Mouse (Mus musculus) midbrain, embryonic 13.5 days (tissue): ENCODE measurements around the gene Erbin. TPM values are rescaled to one million over a fixed set of nuclear protein-coding genes. Genes with fewer than 3 reads are reported as not detected.
A peak's percentile ranks its signal among the peaks of the same experiment; 100 is the strongest.

Experiments used
- ATAC-seq: fragments of 200-750 bp; cut with Nextera tagmentation; 2 replicates; pipeline ENCODE4 v1.8.0; 2017; ENCODE audit warnings: mild to moderate bottlenecking, moderate TSS enrichment, moderate library complexity
- H3K27ac ChIP-seq: fragments of 300-500 bp; sonication (generic); 2 replicates; pipeline ENCODE4 v1.5.1; 2015; ENCODE audit warnings: inconsistent platforms, mild to moderate bottlenecking, moderate library complexity
- H3K27me3 ChIP-seq: fragments of 300-500 bp; sonication (generic); 2 replicates; pipeline ENCODE4 v1.6.1; 2015; ENCODE audit warnings: mild to moderate bottlenecking, inconsistent platforms
- H3K36me3 ChIP-seq: fragments of 300-500 bp; sonication (generic); 2 replicates; pipeline ENCODE4 v1.6.1; 2015; ENCODE audit warnings: mild to moderate bottlenecking, inconsistent platforms
- H3K4me1 ChIP-seq: fragments of 300-500 bp; sonication (generic); replicated peaks from 2 replicates; pipeline ENCODE4 v1.6.1; 2015; ENCODE audit warnings: inconsistent platforms
- H3K4me2 ChIP-seq: fragments of 300-500 bp; sonication (generic); replicated peaks from 2 replicates; pipeline ENCODE4 v1.6.1; 2015; ENCODE audit warnings: moderate library complexity, mild to moderate bottlenecking, inconsistent platforms
- H3K4me3 ChIP-seq: fragments of 300-500 bp; sonication (generic); replicated peaks from 2 replicates; pipeline ENCODE4 v1.5.1; 2015; ENCODE audit warnings: mild to moderate bottlenecking, inconsistent platforms
- H3K9ac ChIP-seq: fragments of 300-500 bp; sonication (generic); replicated peaks from 2 replicates; pipeline ENCODE4 v1.6.1; 2015; ENCODE audit warnings: mild to moderate bottlenecking, inconsistent platforms
- H3K9me3 ChIP-seq: fragments of 300-500 bp; sonication (generic); 2 replicates; pipeline ENCODE4 v1.6.1; 2016; ENCODE audit warnings: mild to moderate bottlenecking, inconsistent platforms
- WGBS: fragments of 180-500 bp; shearing (Covaris S2); methylation state at CpG from one replicate; pipeline ENCODE4 v1.1.7; 2015; 5-methylcytosine and 5-hydroxymethylcytosine counted together
- polyA plus RNA-seq: library from polyadenylated mRNA; unstranded; fragments of >200 nt; fragmentation: Nextera tagmentation; extraction: Ambion mirVana; gene quantifications from 2 replicates; pipeline ENCODE4 v1.2.1, GENCODE M21; 2015

Erbin gene
- 12.0 and 12.2 TPM in 2 replicates for polyA plus RNA-seq

DNA sequence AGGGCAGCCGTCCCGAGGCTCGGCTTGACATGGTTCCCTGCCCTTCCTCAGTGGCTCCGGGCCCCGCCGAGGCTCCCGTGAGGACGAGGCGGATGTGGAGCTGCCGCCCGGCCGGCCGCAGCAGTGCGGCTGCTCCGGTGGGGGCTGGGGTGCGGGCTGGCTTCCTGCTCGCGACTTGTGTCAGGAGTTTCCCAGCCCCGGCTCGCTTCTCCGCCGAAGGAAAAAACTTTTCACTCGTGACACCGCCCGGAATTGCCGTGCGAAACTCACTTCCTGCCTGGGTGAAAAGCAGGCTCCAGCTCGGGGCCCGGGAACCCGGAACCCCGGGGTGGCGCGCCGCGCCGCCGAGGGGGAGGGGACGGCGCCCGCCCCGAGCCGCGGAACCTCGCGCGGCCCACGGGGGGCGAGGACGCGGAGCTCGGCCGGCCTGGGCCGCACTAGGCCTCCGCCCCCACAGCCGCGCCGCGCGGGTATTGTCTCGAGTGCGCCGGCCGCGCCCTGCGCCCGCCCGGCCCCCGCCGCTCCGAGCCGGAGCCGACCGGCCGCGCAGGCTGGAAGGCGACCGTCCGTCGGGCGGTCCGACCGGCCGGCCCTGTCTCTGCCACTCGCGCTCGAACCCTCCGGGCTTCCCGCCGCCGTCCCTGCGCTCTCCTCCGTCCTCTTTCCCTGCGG, at the start of gene Erbin:
Gene Erbin, minus strand, starts transcription at position 254 of the 672 bp plus-strand sequence.
- Histone ChIP-seq H3K4me1 (peaks cover 37% of the 10 kb centered on the region), H3K27ac (peak within 1 kb of the TSS; percentile 100), H3K36me3 (no peaks in the 10 kb centered on the region), H3K9ac (peak within 1 kb of the TSS; percentile 98), H3K9me3 (no peaks in the 10 kb centered on the region), H3K4me2 (peak within 1 kb of the TSS; percentile 91), H3K4me3 (peak within 1 kb of the TSS; percentile 94), H3K27me3 (no peaks in the 10 kb centered on the region)
- ATAC-seq: peak; percentile 82
- WGBS: under 1% methylated on average over 49 of the region's 93 CpGs

DNA sequence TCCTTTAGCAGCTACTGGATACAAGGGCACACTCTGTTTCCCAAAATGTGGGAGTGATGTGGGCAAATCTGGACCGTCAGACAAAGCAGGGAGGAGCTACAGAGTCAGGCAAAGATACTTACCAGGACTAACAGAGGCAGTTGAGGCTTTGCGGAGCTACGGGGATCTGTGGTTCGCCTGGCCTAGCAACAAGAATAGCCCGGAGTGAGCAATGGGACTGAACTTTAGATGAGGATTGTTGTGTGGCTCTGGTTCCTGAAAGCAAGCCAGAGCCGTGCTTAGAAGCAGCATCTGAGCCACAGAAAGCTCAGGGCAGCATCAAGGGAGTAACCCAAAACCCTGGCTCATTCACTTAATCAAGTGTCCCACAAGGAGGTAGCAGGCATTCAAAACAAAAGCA, 49.6 kb upstream of the Erbin start:
- WGBS: 54% methylated on average over 6 of the region's 6 CpGs
- Histone ChIP-seq H3K27me3 (no peaks in the 10 kb centered on the region), H3K4me1 (peaks cover 9% of the 10 kb centered on the region), H3K9ac (no peak overlapping the region), H3K4me3 (no peak overlapping the region), H3K9me3 (no peaks in the 10 kb centered on the region), H3K36me3 (no peaks in the 10 kb centered on the region), H3K4me2 (no peak overlapping the region; the same call in 1 of the 2 replicates), H3K27ac (no peak overlapping the region)
- ATAC-seq: 0 out of 2 replicates have a peak, but pooled peaks have one; percentile 30

GRCm38 (mm10) chr13:103967987-103968386, 47.7 kb upstream of the Erbin start:
- H3K36me3 ChIP-seq: no peaks in the 10 kb centered on the region
- H3K27me3 ChIP-seq: no peaks in the 10 kb centered on the region
- no peak overlapping the region for H3K9ac ChIP-seq
- peaks cover 9% of the 10 kb centered on the region for H3K4me1 ChIP-seq
- no peak overlapping the region for H3K4me2 ChIP-seq
- H3K27ac ChIP-seq: no peak overlapping the region
- ATAC-seq: no peak
- 97% methylated on average over 9 of the region's 9 CpGs for WGBS
- H3K9me3 ChIP-seq: no peaks in the 10 kb centered on the region
- H3K4me3 ChIP-seq: no peak overlapping the region

DNA sequence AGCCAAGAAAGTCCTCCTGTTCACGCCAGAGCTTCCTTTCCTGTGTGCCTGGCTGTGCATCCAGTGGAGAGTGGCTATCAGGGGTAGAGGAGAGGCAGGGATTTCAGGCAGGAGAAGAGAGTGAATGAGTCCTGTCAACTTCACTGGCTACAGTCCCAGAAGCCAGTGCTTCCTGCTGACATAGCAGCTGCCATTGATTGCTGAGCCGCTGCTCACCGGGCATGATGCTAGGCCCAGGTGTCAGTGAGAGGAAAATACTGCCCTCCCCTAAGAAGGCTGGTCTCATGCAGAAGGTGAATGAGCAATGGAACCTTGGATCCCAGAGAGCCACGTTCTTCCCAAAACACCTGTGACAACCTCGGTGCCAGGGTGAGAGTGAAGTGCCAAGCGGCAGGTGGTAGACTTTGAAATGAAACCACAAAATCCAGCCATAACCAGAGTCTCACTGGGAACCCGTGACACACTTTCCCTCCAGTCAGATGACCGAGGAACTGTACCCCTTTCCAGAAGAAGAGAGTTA, 46.4 kb upstream of the Erbin start:
- H3K4me1 ChIP-seq: peaks cover 9% of the 10 kb centered on the region
- H3K36me3 ChIP-seq: no peaks in the 10 kb centered on the region
- no peak overlapping the region for H3K9ac ChIP-seq
- ATAC-seq: no peak
- no peaks in the 10 kb centered on the region for H3K9me3 ChIP-seq
- H3K4me2 ChIP-seq: no peak overlapping the region
- H3K4me3 ChIP-seq: no peak overlapping the region
- WGBS: 86% methylated on average over 8 of the region's 8 CpGs
- H3K27ac ChIP-seq: no peak overlapping the region
- H3K27me3 ChIP-seq: no peaks in the 10 kb centered on the region

DNA sequence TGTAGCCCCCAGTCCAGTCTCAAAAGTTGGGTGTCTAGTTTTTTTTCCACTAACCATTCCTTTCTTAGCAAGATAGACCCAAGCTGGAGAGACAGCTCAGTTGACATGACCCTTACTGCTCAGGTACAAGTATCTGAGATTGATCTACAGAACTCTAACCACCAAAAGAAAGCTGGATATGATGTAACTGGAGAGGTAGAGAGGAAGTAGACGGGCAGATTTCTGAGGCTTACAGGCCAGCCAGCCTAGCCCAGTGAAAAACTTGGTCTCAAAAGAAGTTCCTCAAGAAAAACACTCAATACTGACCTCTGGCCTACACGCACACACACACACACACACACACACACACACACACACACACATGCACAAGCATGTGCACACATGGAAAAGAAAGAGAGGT, 44.9 kb upstream of the Erbin start:
- Histone ChIP-seq H3K9me3 (no peaks in the 10 kb centered on the region), H3K27me3 (no peaks in the 10 kb centered on the region), H3K36me3 (no peaks in the 10 kb centered on the region), H3K9ac (no peak overlapping the region), H3K4me3 (no peak overlapping the region), H3K4me2 (no peak overlapping the region), H3K27ac (no peak overlapping the region), H3K4me1 (peaks cover 5% of the 10 kb centered on the region)
- no peak for ATAC-seq
- whole genome bisulfite sequencing: 96% methylated on average over 2 of the region's 2 CpGs

DNA sequence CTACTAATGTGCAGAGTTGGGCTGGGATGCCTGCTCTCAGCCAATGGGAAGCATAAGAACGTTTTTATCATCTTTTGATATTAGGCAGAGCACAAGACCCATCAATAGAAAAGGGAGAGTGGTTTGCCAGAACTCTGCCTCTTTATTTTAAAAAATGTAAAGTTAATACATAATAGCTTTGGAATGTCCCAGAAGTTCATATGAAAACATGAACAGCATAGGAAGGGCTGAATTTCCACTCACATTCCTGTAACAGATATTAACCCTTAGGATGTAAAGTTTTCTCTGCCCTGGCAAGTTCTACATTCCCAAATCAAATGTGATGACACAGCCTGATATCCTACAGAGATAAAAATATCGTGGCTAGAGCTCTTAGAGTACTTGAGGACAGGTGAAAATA, 42.8 kb upstream of the Erbin start:
- Histone ChIP-seq H3K36me3 (no peaks in the 10 kb centered on the region), H3K4me1 (no peaks in the 10 kb centered on the region), H3K27ac (no peak overlapping the region), H3K4me2 (no peak overlapping the region), H3K4me3 (no peak overlapping the region), H3K27me3 (no peaks in the 10 kb centered on the region), H3K9me3 (no peaks in the 10 kb centered on the region), H3K9ac (no peak overlapping the region)
- 81% methylated on average over 2 of the region's 2 CpGs for WGBS
- no peak for ATAC-seq

DNA sequence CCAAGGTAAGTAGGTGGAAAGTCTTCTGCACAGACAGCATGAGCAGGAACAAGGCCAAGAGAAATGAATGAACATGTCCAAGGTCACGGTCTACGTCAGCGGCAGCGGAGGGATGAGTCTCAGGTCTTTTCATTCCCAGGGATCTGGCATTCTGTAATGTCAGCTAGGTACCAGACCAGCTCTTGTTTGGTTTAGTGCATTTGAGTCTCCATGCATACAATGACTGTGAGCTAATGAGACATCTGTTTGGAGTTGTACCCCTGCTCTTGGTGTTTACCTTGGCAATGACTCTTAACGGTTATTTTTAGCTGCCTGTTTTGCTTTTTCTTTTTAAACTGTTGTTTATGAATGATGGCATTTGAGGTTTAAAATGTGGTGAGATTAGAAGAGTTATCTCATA, 39.5 kb upstream of the Erbin start:
- no peaks in the 10 kb centered on the region for H3K9me3 ChIP-seq
- no peak overlapping the region for H3K9ac ChIP-seq
- no peak overlapping the region for H3K4me2 ChIP-seq
- no peaks in the 10 kb centered on the region for H3K4me1 ChIP-seq
- H3K27ac ChIP-seq: no peak overlapping the region
- no peaks in the 10 kb centered on the region for H3K36me3 ChIP-seq
- WGBS: 91% methylated on average over 5 of the region's 5 CpGs
- no peak overlapping the region for H3K4me3 ChIP-seq
- no peak for ATAC-seq
- H3K27me3 ChIP-seq: no peaks in the 10 kb centered on the region

GRCm38 (mm10) chr13:103958607-103959123, 38.4 kb upstream of the Erbin start:
- Histone ChIP-seq H3K4me2 (no peak overlapping the region), H3K9me3 (no peaks in the 10 kb centered on the region), H3K4me1 (no peaks in the 10 kb centered on the region), H3K36me3 (no peaks in the 10 kb centered on the region), H3K4me3 (no peak overlapping the region), H3K27me3 (no peaks in the 10 kb centered on the region), H3K9ac (no peak overlapping the region), H3K27ac (no peak overlapping the region)
- WGBS: 78% methylated on average over 9 of the region's 9 CpGs
- no peak for ATAC-seq

DNA sequence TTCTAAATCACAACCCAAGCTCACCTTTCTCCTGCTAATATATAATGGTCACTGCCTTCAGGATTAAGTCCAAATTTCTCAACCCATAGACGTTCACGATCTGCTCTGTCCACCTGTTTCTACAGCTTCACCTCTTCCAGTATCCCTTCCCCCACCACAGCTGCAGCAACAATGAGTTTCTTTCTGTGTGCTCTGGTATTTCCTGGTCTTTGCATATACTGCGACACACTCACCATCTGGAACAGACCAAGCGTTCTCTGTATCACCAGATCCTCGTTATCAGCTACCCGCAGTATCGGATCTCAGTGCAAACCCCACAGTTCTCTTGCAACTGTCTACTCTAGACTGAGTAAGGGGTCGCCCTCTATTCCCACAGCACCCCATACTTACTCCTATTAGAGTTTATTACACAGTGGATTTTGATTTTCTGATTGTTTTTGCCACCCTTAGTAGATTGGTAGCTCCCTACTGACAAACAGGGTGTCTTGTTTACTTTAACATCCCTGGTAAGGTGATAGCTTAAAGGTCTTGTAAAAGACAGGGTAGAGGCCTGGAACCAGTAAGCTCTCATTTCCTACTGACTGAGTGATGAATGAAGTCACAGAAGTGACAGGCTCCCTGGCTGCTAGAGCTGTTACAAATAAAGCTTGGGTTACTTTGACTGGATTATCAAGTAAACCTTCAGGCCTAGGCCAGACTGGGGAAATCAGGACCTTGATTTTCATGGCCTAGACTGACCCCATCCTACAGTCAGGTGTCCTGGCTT, 37.0 kb upstream of the Erbin start:
- Histone ChIP-seq H3K36me3 (no peaks in the 10 kb centered on the region), H3K27me3 (no peaks in the 10 kb centered on the region), H3K4me2 (no peak overlapping the region), H3K9me3 (no peaks in the 10 kb centered on the region), H3K4me1 (no peaks in the 10 kb centered on the region), H3K27ac (no peak overlapping the region), H3K9ac (no peak overlapping the region), H3K4me3 (no peak overlapping the region)
- 87% methylated on average over 8 of the region's 8 CpGs for WGBS
- ATAC-seq: no peak

DNA sequence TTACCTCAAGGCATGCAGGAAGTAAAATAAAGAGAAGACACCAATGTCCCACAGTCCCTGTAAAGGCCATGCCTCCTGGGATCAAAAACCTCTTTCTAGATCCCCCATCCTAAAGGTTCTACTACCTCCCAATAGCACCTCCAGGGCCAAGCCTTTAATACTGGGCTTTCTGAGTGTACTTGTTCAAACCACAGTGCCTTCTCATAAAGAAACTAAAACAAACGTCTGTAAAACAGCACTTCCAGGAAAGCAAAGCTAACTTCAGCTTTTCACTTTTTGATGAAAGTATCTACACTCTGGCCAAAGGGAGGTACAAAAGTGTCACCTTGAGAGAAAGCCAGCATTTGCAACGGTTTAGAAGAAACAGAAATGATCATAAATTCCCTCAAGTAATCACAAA, 35.3 kb upstream of the Erbin start:
- Histone ChIP-seq H3K4me1 (no peaks in the 10 kb centered on the region), H3K9ac (no peak overlapping the region), H3K27me3 (no peaks in the 10 kb centered on the region), H3K4me3 (no peak overlapping the region), H3K27ac (no peak overlapping the region), H3K4me2 (no peak overlapping the region), H3K9me3 (no peaks in the 10 kb centered on the region), H3K36me3 (no peaks in the 10 kb centered on the region)
- WGBS: 70% methylated on average over 2 of the region's 2 CpGs
- no peak for ATAC-seq

GRCm38 (mm10) chr13:103951393-103951792, 31.1 kb upstream of the Erbin start:
- H3K36me3 ChIP-seq: no peaks in the 10 kb centered on the region
- ATAC-seq: no peak
- no peaks in the 10 kb centered on the region for H3K9me3 ChIP-seq
- no peak overlapping the region for H3K4me2 ChIP-seq
- H3K9ac ChIP-seq: no peak overlapping the region
- no peaks in the 10 kb centered on the region for H3K4me1 ChIP-seq
- H3K27me3 ChIP-seq: no peaks in the 10 kb centered on the region
- H3K27ac ChIP-seq: no peak overlapping the region
- WGBS: 95% methylated on average over 7 of the region's 7 CpGs
- no peak overlapping the region for H3K4me3 ChIP-seq

DNA sequence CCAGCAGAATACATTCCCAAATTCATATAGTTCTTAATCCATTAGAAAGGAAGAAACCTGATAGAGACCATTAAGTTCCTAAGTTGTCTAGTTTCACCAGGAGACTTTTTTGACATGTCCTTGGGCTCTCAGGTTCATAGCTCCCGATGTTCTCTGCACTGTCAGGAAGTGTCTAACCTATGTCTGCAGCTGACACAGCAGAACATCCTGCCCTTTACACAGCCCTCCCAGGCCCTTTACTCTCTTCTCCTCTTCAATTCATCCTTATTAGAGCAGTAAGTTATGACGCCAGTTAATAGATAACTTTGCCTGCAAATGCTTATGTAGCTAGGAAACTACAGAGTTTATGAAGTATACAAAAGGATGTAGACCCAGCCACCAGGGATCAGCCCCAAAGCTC, 20.5 kb upstream of the Erbin start:
- WGBS: 78% methylated on average over 2 of the region's 2 CpGs
- H3K36me3 ChIP-seq: no peaks in the 10 kb centered on the region
- H3K4me3 ChIP-seq: no peak overlapping the region
- no peak overlapping the region for H3K27ac ChIP-seq
- H3K9me3 ChIP-seq: no peaks in the 10 kb centered on the region
- no peak overlapping the region for H3K9ac ChIP-seq
- no peak for ATAC-seq
- H3K4me2 ChIP-seq: no peak overlapping the region
- H3K4me1 ChIP-seq: no peaks in the 10 kb centered on the region
- no peaks in the 10 kb centered on the region for H3K27me3 ChIP-seq
